Mouse (Mus musculus): ENCODE results near the gene Dennd6a. TPM values are rescaled to one million over a fixed set of nuclear protein-coding genes. Genes with fewer than 3 reads are reported as not detected.

The Dennd6a gene
- polyA plus RNA-seq, 1 experiment = 21.1 TPM

GRCm38 (mm10) chr14:26571951-26572675 is 1.5 kb upstream of the Dennd6a start:
- no peak for DNase-seq (ENCODE audit: low spot score)

- DNase-seq (ENCODE audit: low spot score) = no peak
Measured at GRCm38 (mm10) chr14:26576255-26576780, 2.7 kb downstream of the Dennd6a start.

- no peak for DNase-seq (ENCODE audit: low spot score)
Measured at GRCm38 (mm10) chr14:26578791-26579191, 5.1 kb downstream of the Dennd6a start.

- DNase-seq (ENCODE audit: low spot score) = peak; percentile 83
Measured at GRCm38 (mm10) chr14:26579346-26580343, 6.0 kb downstream of the Dennd6a start.

GRCm38 (mm10) chr14:26583645-26584044 is 10.0 kb downstream of the Dennd6a start:
- DNase-seq (ENCODE audit: low spot score) = no peak

GRCm38 (mm10) chr14:26587116-26587515 is 13.5 kb downstream of the Dennd6a start:
- DNase-seq (ENCODE audit: low spot score) = no peak

GRCm38 (mm10) chr14:26591353-26591752 is 17.7 kb downstream of the Dennd6a start:
- DNase-seq (ENCODE audit: low spot score) = no peak

GRCm38 (mm10) chr14:26593281-26593895 is 19.7 kb downstream of the Dennd6a start:
- no peak for DNase-seq (ENCODE audit: low spot score)

GRCm38 (mm10) chr14:26595167-26595566 is 21.5 kb downstream of the Dennd6a start:
- DNase-seq (ENCODE audit: low spot score) = no peak

- DNase-seq (ENCODE audit: low spot score) = no peak
Measured at GRCm38 (mm10) chr14:26595695-26596365, 22.2 kb downstream of the Dennd6a start.

- no peak for DNase-seq (ENCODE audit: low spot score)
Measured at GRCm38 (mm10) chr14:26605354-26605753, 31.7 kb downstream of the Dennd6a start.

GRCm38 (mm10) chr14:26609674-26610073 is 36.0 kb downstream of the Dennd6a start:
- DNase-seq (ENCODE audit: low spot score) = no peak

GRCm38 (mm10) chr14:26610689-26611088 is 37.0 kb downstream of the Dennd6a start:
- no peak for DNase-seq (ENCODE audit: low spot score)

- no peak for DNase-seq (ENCODE audit: low spot score)
Measured at GRCm38 (mm10) chr14:26625301-26625700, 51.6 kb downstream of the Dennd6a start.

- DNase-seq (ENCODE audit: low spot score) = no peak
Measured at GRCm38 (mm10) chr14:26626605-26627140, 53.0 kb downstream of the Dennd6a start.

GRCm38 (mm10) chr14:26637025-26637850 is 63.6 kb downstream of the Dennd6a start:
- DNase-seq (ENCODE audit: low spot score) = no peak

GRCm38 (mm10) chr14:26637851-26638707 is 64.4 kb downstream of the Dennd6a start, which contains the start of gene Arf4:
Arf4 (plus strand) TSS chr14:26638074.
- peak; percentile 98 for DNase-seq (ENCODE audit: low spot score)

- peak; percentile 66 for DNase-seq (ENCODE audit: low spot score)
Measured at GRCm38 (mm10) chr14:26638708-26639084, 65.0 kb downstream of the Dennd6a start.

- DNase-seq (ENCODE audit: low spot score) = no peak
Measured at GRCm38 (mm10) chr14:26639251-26639650, 65.6 kb downstream of the Dennd6a start.
